Mouse (Mus musculus): ENCODE measurements at regions not wholly inside any gene's neighbourhood (a gene's known extent, or its start where the extent isn't known, plus 50 kb on each side); places are given as distances from the start of the nearest gene placed in this dataset.

DNA sequence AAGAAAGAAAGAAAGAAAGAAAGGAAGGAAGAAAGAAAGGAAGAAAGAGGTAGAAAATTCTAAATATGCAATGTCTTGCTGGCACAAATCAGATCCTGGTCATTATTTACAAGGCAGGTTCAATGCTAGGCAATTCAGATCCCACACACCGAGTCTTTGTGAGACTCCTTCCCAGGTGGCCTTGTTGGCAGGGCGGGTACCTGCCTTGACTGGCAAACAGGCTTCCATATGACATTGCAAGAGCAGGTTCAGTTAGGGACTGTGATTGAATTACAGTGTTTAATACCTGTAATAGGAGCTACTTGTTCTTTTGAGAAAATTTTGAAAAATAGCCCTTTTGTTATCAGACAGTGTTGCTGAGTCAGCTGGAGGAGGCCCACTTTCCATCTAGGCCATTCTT, 436.0 kb upstream of the Mctp2 start:
- no peak for DNase-seq

DNA sequence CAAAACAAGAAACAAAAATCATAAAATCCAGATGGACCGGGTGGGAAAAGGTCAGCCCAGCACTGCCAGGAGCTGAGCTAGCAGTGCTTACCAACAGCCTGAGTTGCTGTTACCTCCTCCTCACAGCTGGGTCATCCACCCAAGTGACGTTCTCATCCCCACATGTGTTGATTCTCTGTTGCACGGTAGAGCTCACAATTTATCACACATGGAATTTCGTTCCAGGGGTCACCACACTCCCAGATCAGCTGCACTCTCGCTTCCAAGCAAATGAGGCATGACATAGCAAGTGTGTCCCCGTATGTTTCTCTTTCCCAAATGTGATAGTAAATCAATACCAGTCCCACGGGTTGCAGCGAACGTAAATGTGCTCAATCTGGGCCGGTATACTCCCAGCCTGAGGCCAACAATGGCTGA, 445.1 kb upstream of the Mctp2 start:
- no peak for DNase-seq

DNA sequence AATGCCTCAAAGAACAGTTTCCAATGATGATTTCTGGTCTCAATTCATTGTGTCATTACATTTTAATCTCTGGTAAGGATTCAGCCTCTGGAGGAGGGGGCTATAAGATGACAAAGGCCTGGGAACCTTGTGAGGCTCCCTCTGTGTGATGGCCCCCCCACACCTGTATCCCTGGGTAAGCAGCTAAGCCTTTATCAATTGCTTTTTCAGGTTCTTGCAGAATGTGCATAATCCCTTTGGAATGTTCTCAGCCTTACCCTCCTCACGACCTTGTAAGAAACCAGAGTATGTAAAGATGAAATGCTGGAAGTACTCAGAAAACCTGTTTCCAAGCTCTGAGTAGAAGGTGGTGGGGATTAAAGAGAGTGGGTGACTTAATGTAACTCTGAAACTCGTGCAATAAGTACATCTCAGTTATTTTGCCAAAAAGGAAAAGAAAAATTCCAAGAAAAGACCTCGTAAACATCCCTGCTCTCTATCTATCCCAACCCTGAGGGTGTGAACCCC, 446.7 kb upstream of the Mctp2 start:
- DNase-seq = no peak

- no peak for DNase-seq
Measured at GRCm38 (mm10) chr7:72762711-72763110, 456.3 kb upstream of the Mctp2 start.

DNA sequence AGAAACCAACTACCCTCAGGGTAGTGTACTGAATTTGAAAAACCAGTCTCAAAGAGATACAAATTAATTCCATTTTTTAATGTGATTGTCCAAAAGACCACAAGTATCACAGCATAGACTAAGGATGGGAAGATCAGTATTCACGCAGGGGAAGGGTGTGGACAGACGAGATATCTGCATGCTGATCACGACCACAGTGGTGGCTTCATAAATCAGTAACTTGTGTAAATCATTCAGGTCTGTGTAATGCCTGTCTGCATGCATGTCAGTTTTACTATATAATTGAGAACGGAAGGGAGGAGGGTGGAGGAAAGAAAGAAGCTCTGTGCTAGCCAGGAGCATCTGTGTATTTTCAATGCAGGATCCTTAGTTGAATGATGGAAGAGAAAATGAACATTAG, 462.3 kb upstream of the Mctp2 start:
- no peak for DNase-seq

DNA sequence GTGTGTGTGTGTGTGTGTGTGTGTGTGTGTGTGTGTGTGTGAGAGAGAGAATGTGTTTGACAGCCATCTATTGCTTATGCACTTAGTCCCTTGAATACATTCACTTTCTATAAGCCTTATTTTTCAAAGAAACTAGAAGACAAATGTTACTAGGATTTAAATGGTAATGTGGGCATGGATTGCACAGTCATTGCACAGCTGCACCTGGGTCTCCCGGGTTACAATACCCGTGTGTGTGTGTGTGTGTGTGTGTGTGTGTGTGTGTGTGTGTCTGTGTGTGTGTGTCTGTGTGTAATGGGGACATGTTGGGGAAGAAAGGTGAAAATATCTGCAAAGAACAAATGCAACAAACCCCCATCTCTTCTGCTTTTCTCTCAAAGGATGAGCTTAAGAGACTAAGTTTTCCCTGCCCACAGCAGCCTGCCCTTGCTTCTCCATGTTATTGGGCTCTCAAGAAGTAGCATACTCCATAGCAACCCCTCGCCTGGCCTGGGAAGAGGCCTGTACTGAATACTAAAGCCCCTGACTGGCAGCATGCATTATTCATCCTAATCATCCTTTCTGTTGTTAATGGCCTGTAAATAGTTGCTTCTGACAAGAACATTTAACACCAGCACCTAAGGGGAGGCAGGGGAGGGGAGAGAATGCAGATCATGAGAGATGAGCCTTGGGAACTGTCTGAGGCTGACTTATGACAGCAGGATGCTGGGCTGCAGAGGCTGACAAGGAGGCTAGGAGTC, 467.8 kb upstream of the Mctp2 start:
- DNase-seq = no peak

- no peak for DNase-seq
Measured at GRCm38 (mm10) chr7:72774771-72775119, 468.3 kb upstream of the Mctp2 start.

- no peak for DNase-seq
Measured at GRCm38 (mm10) chr7:72787306-72787705, 480.9 kb upstream of the Mctp2 start.

DNA sequence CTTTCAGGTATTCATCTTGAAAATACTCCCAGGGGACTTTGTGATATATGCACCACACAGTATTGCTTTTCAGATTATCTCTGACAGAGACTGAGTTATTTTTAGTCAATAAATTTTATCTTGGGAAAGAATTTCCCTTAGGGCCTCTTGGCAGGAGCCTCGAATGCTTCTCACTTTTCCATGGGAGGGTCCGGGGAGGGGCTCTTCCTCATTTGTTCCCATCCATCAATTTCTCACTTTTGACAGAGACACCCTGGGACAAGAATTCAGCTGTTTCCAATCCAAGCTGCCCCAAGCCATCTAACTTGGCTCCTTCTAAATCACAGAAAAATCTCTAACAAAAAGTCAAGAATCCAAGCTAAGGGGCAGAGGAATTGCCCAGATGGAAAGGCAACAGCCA, 481.9 kb upstream of the Mctp2 start:
- DNase-seq = no peak

DNA sequence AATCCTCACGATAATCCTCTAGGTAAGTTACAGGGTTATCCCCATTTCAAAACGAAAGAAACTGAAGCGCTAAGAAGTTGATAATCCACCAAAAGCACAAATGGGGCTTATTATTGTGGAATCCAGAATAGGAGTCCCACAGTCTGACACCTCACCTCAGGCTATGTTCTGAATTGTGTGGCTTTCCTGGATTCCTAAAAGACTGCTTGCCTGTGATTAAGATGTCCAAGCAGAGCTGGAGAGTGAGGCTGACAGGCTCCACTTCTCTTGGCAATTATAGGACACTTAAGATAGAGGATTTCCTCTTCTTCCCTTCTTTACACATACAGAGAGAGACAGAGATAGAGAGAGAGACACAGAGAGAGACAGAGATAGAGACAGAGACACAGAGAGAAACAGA, 515.7 kb upstream of the Mctp2 start:
- no peak for DNase-seq

DNA sequence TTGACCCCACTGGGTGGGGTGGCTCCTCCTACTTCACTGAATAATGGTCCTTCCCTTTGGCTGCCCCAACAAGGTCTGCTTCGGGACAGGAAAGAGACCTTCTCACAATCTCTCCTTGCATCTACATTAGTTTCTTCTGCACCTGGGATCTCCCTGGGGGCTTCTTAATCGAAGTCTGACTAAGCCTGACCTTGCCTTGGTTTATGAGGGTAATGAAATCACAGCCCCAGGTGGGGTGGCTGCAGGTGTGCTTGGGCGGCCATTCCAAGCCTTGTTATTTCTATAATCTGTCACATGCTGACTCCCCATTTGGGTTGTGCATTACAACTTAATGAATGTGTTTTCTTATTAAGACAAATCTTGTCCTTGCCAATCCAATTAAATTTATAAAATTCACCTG, 520.2 kb upstream of the Mctp2 start:
- DNase-seq = no peak

DNA sequence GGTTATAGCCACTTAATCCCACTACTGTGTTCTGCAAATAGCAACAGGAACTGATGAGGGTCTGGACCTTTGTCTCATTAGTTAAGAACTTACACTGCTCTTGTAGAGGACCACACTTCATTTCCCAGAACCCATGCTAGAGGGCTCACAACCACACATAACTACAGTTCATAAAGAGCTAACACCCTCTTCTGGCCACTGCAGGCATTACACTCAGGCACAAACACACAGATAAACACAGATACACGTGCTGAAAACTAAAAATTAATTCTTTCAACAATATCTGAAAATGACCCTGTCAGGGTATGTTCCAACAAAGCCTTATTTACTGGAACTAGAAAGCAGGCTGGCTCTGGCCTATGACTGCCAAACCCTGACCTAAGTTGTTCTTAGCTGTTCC, 529.0 kb upstream of the Mctp2 start:
- no peak for DNase-seq

GRCm38 (mm10) chr7:72836026-72836425, 529.6 kb upstream of the Mctp2 start:
- DNase-seq = peak; percentile 66

DNA sequence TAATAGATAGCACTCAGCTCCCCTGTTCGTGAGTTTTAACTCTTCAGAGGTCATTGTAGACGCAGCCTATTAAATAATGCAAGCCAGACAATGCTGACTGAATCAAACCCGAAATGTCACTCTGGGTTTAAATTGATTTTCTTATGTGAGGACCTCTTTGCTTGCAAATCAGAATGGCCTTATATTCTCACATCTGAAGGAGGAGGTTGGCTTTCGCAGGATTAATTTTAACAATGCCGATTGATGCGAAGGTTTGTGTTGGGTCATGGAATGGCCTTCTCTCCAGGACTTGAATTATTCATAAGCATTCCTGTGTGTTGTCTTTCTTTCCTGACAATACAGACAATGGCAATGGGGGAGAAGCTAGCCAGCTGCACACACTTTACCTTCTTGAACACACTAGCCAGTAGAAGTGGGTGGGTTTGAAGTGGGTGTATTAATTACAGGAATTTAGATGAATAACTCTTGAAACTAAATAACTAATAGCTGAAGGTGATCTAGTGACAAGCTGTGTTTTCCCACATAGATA, 530.1 kb upstream of the Mctp2 start:
- DNase-seq = no peak

DNA sequence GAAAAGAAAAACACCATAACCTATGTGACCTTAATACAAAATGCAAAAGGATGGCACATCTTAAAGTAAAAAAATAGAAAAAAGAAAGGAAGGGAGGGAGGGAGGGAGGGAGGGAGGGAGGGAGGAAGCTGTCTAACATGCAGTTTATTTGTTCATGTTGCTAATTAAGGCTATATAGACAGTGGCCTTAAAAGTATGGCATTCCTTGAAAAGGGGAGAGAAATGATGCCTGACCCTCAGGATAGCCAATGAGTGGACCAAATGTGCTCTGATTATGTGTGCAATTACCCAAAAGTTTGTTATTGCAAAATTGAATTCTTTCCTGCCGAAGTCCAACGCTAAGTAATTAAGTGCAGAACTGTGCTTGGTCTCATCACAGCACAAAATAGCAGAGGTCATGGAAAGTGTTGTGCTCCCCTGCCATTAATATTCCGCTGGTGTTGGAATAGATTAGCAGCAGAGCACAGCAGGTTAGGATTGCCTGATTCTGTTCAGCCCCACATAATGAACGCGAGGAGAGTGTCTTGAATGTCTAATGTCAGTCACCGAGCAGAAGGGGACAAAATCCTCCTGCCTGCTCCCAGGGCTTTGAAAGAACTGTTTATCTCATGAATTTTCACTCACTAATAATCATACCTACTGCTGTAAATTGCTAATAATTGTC, 531.7 kb upstream of the Mctp2 start:
- no peak for DNase-seq

DNA sequence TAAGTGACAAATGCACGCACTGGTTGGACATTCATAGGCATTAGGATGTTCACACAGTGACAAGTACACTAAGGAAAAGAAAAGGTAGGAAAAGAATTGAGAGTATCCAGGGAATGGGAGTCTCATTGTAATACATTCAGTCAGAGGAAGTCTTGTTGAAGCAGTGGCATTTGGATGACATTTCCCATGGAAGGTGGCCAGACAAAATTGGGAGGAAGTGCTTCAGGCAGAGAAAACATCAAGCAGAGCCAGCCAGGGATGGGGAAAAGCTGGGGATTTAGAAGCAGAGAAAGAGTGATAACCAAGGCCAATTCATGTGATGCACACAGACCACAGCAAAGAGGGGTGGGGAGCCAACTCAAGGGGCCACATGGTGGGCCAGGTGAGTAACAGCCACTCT, 524.0 kb upstream of the Rgma start:
- no peak for DNase-seq

DNA sequence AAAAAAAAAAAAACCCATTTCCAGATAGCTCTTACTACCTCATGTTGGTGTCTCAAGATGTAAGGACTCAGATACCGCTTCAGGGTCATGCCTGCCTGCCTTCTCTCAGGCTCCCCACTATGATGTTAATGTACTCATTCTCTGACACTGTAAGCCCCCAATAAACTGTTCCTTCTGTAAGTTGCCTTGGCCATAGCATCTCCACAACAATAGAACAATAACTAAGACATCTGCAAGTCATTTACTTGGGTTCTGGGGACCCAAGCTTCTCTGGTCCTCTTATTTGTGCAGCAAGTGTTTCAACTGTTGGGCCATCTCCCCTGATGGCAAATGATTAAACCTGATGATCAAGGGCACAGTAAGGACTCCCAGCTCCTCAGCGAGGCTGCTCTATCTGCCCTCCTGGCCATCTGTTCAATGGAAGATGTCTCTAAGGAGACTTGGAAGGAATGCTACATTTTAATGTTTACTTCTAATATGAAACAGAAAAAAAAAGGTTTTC, 520.8 kb upstream of the Rgma start:
- DNase-seq = no peak

- DNase-seq = no peak
Measured at GRCm38 (mm10) chr7:72866966-72867754, 508.1 kb upstream of the Rgma start.

- no peak for DNase-seq
Measured at GRCm38 (mm10) chr7:72869068-72869467, 506.2 kb upstream of the Rgma start.

- no peak for DNase-seq
Measured at GRCm38 (mm10) chr7:72900816-72901215, 474.5 kb upstream of the Rgma start.

GRCm38 (mm10) chr7:72905891-72906290, 469.4 kb upstream of the Rgma start:
- DNase-seq = no peak

GRCm38 (mm10) chr7:72906536-72906935, 468.8 kb upstream of the Rgma start:
- no peak for DNase-seq
